Mouse (Mus musculus) stomach, postnatal 0 days (tissue): Measurements from ENCODE around the gene Rai14.

ENCODE experiments used
- CTCF ChIP-seq: IDR thresholded peaks from 2 replicates; pipeline ENCODE4 v1.5.1; 2016; ENCODE audit warnings: antibody characterized with exemption, low read depth, mild to moderate bottlenecking, moderate library complexity
- EP300 ChIP-seq: optimal IDR thresholded peaks from 2 replicates; pipeline ENCODE3; 2016; ENCODE audit warnings: antibody characterized with exemption

- no peak for TF ChIP-seq EP300
- no peak for TF ChIP-seq CTCF
These were observed 25.1 kb downstream of the Rai14 start for GRCm38 (mm10) chr15:10689304-10689703.
